Mouse (Mus musculus) retina, postnatal 1 day (tissue): ENCODE measurements around the gene Cyyr1.

Experiments used
- DNase-seq: peaks from one replicate; pipeline ENCODE4 v3.0.0-alpha.2; 2012

The Cyyr1 gene

DNA sequence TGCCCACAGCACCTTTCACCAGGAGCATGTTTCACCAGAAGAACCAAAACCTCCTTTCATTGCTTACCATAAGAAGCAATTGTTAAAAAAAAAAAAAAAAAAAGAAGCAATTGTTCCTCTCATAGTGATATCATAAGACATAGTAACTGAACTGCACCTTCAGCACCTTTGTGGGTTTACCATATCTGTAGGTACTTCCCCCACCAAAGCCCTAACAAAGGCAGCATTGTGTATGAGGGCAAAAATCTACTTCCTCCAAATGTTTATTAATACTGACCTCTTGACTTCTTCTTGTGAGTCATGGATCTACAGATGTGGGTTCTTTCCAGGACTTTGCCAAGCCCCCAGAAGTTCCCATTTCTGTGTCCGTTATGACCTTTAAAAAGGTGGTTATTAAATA is 98.2 kb downstream of the Cyyr1 start:
- DNase-seq, result no peak

DNA sequence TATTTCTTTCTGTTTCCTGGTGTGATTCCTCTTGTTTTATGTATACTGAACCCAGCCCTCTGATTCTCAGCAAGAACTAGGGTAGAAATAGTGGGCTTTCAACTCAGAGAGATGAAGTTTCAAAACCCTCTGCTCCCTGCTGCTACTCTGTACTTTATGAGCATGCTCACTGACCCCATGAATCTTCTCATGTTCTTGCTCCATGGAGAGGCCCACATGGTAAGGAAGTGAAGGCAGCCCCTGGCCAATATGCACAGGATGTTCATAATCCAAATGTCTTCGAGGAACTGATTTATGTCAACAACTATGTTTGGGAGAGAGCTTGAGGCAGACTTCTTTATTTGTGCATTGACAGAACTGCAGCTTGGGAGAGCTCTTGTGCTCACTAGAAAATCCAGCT is 106.9 kb downstream of the Cyyr1 start:
- no peak for DNase-seq

DNA sequence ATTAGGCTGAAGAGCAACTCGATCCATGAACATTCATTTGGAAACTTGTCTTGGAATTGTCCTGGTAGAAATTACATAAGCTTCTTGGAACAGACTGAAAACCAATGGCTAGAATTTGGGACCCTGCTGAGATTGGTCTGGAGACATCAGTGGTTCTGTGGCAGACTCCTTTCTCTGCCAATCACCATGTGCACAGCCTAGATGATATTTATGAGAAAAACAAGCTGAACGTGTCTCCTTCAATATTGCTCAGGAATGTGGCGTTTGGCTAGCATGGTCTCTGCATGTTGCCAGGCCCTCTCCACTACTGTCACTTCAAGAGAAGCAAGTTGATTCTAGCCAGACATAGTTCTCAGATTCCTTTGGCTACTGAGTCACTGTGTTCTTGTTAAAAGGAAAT is 107.4 kb downstream of the Cyyr1 start:
- no peak for DNase-seq

DNA sequence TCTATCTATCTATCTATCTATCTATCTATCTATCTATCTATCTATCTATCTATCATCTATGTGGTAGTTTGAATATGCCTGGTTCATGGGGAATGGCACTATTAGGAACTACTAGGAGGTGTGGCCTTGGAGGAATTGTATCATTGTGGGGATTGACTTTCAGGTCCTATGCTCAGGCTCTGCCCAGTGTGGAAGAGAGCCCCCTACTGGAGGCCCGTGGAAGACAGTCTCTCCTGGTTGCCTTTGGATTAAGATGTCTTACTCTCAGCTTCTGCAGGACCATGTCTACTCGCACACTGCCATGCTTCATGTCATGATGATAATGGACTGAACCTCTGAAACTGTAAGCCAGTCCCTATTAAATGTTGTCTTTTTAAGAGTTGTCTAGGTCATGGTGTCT is 117.8 kb downstream of the Cyyr1 start:
- no peak for DNase-seq

DNA sequence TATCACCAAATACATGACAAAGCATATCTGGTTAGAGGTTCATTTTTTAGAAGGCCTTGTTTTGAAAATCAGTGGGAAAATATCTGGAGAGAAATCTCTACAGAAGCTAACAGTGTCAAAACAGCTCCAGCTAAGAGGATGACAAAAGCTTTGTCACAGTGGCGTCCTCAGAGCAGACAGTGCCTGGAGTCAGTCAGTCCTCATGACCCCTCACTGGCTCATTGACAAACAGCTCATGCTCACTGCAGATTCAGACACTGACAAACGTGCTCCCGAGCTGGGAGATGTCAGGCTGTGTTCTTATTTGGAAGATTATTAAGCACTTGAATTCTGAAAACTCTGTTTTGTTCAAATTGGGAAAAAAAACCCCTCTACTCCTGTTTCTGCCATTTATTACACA is 124.0 kb downstream of the Cyyr1 start:
- peak; percentile 10 for DNase-seq

DNA sequence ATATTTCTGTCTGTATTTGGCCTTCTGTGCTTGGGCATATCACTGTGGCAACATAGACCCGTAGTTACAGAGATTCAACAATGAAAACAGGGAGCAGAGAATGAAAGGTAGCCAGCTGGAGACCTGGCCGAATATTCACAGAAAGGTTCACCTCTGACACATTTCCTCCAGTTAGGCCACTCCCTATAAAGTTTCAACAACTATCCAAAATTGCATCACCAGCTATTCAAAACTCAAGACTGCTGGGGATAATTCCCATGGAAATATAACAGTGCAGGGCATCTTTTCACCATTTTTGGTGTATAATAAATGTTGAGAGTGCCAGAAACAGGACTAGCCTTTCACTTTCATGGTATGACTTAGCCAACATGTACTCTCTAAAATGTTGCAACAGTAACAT is 130.3 kb downstream of the Cyyr1 start:
- DNase-seq, result no peak

DNA sequence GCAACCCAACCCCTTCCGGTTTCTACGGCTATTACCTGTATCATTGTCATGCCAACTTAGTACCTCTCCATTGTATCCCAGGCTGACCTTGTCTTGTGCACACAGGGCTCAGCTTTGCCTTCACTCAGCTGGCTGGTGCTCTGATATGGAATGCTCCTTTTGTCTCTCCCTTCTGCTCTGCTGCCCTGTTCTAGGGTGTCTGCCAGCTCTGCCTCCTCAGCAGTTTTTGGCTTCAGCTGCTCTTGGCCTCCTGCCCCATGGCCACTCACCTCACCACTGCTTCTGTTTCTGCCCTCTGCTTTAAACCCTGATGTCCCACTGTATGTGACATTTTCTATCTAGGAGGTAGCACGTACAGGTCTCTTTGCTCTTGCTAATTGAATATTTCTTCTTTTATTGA is 137.8 kb downstream of the Cyyr1 start:
- DNase-seq, result no peak

DNA sequence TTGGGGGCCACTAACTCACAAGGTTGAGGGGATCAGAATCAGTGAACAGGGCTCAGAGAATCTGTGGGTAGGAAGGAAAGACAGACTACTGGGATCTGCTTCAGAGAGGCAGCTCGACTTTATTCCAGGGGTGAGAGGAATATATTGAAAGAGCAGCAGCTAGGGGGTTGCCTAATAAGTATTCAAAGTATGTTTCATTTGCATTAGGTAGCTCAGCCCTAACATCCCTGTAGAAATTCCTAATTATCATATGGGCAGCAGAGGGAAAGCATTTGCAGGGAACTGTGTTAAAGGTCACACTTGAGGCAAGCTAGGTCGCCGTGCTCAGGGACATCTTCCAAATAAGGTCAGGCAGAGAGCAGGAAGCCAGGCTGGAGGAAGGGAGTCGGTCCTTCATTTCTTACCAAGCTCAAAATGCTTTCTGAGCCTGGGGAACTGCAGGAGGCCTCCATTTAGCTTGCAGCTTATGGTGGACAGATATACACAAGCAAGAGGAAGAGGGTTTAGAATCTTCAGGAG is 159.7 kb downstream of the Cyyr1 start:
- no peak for DNase-seq

DNA sequence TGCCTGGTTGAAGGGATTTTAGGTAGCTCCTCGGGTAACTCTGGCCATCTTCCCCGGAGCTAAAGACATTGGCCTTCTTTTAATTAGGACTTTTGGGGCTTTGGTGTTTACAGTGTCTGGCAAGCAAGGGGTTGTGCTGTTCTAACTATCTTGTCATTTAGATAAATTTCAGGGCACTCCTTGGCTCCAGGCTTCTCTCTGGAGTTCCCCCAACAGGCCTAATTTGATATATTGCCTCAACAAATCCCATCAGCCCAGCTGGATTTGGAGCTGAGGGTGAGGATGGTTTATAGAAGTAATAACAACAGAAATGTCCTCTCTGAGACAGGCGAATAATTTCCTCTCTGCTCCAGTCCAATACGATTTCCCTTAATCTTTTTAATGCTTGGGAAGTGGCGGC is 166.4 kb downstream of the Cyyr1 start:
- DNase-seq, result no peak
